Mouse (Mus musculus) 3134 (cell line): ENCODE measurements around the gene Riok2.

Experiments
- DNase-seq: peaks from one replicate; pipeline ENCODE4 v3.0.0-alpha.2; 2011; ENCODE audit warnings: low spot score; ENCODE audit not compliant: insufficient read length; ENCODE audit errors: extremely low read depth

The Riok2 gene

DNA sequence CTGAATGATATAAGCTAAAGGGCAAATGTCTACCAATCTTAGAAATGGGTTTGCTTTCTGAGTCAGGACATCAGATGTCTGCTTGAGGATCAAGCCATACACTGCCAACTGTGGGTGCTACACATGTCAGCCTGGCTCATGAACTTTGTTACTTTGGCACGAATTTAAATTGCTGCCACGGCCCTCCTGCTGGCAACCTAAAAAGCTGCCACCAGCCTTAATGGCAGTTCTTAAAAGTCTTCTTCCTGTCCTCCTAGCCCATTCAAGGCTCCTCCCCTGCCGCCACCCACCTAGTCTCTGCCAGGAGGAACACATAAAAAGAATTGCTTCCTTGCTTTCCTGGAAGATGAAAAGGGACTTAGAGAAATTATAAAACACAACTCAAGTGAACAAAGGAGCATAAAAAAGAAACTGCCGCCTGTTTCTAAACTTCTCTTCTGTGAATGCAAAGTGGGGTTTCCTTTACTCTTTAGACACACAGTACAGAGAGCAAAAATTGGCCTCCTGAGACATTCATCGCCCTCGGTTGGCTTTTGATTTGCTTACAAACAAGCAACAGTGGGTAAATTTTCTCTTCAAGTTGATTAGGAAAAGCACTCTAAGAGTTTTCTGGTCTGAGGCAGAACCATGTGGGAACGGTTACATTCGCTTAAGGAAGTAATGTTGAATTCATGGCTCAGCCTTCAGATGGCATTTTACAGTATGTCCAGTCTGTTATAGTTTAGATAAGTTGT, 30.9 kb downstream of the Riok2 start:
- DNase-seq: no peak

DNA sequence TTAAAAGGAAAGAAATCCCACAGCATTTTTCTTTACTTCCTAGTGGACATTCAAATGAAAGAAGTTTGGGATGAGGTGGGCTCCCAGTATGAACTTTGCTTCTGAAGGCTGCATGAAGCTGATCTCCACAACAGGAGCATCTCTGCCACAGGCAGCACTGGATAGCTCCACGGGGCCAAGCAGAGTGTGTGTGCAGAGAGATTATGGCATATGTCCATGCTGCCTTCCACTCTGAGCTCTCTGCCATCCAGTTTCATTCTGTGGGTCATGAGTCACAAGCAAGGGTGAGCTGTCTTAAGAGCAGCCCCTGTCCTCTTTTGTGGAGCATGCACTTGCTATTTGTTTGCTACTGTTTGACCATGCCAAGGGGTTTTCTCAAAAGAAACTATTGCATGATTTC, 31.5 kb downstream of the Riok2 start:
- DNase-seq: peak; percentile 30

- no peak for DNase-seq
Measured at GRCm38 (mm10) chr17:17408137-17408536, 34.0 kb downstream of the Riok2 start.

GRCm38 (mm10) chr17:17408720-17409478, 34.8 kb downstream of the Riok2 start:
- DNase-seq: no peak

DNA sequence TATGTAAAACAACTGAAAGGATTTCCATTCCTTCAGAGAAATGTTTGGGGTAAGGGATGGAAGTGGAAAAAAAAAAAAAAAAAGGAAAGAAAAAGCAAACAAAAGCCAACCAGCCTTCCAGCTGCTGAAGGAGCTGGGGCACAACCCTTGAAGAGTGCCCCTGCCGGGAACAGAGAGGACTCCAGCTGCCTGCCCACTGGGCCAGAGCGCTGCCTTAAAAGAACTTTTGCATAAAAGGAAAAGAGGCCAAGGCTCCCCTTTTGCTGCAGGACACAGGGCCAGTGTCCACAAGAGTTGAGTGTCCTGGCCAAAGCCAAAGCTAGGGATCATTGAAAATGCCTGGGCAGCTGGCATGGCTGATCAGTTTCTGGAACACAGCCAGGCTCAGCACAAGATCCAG, 35.5 kb downstream of the Riok2 start:
- DNase-seq: no peak

DNA sequence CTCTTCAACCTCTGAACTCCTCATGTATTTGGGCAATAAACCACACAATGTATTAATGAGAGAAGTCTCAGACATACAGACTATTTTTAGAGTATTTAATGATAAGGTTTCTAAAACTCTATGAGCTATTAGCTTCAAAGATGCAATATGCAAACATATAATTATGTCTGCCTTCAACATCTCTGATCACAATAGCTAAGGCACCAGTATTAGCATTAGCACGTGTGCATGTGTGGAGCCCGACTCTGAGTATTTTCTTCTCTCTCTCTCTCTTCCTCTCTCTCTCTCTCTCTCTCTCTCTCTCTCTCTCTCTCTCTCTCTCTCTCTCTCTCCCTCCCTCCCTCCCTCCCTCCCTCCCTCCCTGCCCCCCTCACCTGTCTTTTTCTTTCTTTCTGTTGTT, 37.3 kb downstream of the Riok2 start:
- DNase-seq: no peak

DNA sequence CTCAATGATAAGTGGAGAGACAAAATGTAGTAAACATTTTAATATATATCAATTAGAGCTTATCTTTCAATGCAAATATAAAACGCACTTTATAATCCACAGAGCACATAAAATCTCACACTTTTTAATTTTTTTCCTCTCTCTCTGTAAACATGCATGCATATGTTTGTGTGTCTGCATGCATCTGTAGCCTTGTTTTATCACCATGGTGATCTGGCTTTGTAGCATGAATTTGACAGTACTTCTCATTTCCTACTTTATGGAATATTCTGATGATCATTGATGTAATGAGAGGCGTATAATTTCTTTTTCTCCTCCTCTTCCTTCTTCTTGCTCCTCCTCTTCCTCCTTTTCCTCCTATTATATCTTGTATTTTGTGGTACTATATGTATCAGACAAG, 38.1 kb downstream of the Riok2 start:
- no peak for DNase-seq

- no peak for DNase-seq
Measured at GRCm38 (mm10) chr17:17414206-17414605, 40.1 kb downstream of the Riok2 start.

DNA sequence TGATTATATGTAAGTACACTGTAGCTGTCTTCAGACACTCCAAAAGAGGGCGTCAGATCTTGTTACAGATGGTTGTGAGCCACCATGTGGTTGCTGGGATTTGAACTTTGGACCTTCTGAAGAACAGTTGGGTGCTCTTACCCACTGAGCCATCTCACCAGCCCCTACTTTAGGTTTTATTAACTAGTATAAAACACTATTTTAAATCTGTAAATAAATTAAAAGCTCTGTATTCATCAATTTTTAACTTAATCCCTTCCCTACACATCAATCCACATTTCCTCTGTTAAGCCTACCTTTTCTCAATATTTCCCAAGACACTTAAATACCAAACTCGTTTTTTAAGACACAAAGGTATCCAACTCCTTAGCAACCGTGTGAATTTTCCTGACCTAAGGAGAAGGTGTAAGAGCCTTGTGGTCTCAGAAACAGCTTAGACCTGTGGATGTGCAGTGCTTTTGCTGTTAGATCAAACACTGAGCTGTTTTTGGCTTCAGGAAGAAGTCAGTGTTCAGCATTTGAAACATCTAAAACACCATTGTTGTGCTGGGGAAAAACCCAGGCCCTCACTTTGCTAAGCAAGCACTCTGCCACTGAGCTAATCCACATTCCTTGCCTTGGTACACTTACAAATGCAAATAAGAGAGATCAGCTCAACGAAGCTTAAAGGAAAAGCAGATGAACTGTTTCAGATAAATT, 50.6 kb downstream of the Riok2 start:
- DNase-seq: no peak

DNA sequence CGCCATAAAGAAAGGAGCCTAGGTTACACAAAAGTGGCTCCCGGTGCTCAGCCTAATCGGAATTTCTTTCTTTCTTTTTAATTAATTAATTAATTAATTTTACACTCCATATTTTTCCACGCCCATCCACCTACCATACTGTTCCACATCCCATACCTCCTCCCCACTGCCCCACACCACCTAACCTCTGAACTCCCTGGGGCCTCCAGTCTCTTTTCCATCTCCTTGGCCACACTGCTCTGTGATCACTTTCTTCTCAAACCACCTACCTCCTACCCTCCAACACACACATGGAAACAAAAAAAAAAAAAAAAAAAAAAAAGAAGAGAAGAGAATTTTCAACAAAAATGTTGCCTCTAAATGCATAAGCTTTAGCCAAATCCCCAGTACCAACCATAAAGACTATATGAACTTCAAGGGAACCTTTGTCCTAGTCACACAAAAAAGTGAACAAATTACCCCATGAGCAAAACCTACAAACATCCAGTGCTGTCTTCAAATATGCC, 51.3 kb downstream of the Riok2 start:
- no peak for DNase-seq

DNA sequence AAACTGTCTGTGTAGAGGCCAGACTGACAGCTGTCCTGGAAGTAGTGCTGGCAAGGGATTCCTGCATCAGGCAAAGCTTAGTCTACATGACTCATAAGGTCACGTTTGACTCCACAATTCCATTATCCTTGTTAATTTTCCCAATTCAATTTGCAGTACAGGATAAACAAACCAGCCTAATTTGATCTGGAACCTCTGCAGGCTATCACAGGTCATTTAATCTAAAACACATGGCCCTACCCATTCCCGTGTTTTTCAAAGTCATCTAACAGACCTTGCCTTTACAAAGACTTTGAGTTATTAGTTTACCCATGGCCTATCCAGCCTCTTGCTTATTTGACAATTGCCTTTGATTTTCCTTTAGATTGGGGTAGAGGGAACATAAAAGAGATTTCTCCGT, 51.8 kb downstream of the Riok2 start:
- DNase-seq: no peak

GRCm38 (mm10) chr17:17428888-17429287, 54.8 kb downstream of the Riok2 start:
- no peak for DNase-seq

- no peak for DNase-seq
Measured at GRCm38 (mm10) chr17:17433679-17434078, 59.6 kb downstream of the Riok2 start.

GRCm38 (mm10) chr17:17438576-17439191, 64.6 kb downstream of the Riok2 start:
- DNase-seq: no peak

DNA sequence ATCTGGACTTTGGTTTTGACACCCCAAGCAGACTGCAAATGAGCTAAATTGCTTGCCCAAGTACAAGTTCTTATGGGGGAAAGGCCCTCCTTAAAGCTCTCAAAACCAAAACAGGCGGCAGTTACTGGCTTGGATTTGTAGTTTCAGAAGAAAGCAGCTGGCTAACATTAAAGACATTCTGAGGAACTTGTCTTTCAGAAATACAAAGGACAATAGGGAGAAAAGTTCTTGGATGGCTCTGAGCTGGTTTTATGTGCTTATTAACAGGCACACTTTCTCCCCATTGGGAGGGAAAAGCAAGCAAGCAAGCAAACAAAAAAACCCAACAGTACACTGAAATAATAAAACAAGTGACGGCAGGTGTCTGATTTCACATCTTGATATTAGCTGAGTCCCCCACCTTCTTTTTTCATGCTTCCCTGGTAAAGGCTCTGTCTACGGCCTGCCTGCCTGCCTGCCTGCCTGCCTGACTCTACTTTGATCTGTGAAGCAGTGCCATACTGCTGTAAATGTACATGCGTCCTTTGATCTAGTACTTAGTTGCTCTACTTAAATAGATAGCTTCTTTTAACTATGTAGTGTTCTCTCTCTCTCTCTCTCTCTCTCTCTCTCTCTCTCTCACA, 67.9 kb downstream of the Riok2 start:
- no peak for DNase-seq

GRCm38 (mm10) chr17:17444297-17444886, 70.3 kb downstream of the Riok2 start:
- no peak for DNase-seq
